Mouse (Mus musculus) limb, embryonic 12.5 days (tissue): Measurements from ENCODE around the gene Mlycd. TPM values are rescaled to one million over a fixed set of nuclear protein-coding genes. Genes with fewer than 3 reads are reported as not detected.

Source experiments
- ATAC-seq: fragments of 200-750 bp; cut with Nextera tagmentation; 2 replicates; pipeline ENCODE4 v1.8.0; 2017; ENCODE audit warnings: low read depth, moderate TSS enrichment; ENCODE audit not compliant: insufficient number of reproducible peaks, insufficient read depth, low FRiP score, low TSS enrichment
- H3K27ac ChIP-seq: fragments of 300-500 bp; sonication (generic); 2 replicates; pipeline ENCODE4 v1.5.1; 2016; ENCODE audit warnings: mild to moderate bottlenecking, moderate library complexity
- H3K27me3 ChIP-seq: fragments of 300-500 bp; sonication (generic); 2 replicates; pipeline ENCODE4 v1.6.1; 2016; ENCODE audit warnings: mild to moderate bottlenecking, moderate library complexity
- H3K36me3 ChIP-seq: fragments of 300-500 bp; sonication (generic); 2 replicates; pipeline ENCODE4 v1.6.1; 2016; ENCODE audit warnings: mild to moderate bottlenecking, moderate library complexity
- H3K4me1 ChIP-seq: fragments of 300-500 bp; sonication (generic); replicated peaks from 2 replicates; pipeline ENCODE4 v1.6.1; 2016
- H3K4me2 ChIP-seq: fragments of 300-500 bp; sonication (generic); 2 replicates; pipeline ENCODE4 v1.6.1; 2016; ENCODE audit warnings: mild to moderate bottlenecking, moderate library complexity
- H3K4me3 ChIP-seq: fragments of 300-500 bp; sonication (generic); replicated peaks from 2 replicates; pipeline ENCODE4 v1.5.1; 2016; ENCODE audit warnings: mild to moderate bottlenecking
- H3K9ac ChIP-seq: fragments of 300-500 bp; sonication (generic); replicated peaks from 2 replicates; pipeline ENCODE4 v1.6.1; 2016; ENCODE audit warnings: mild to moderate bottlenecking, moderate library complexity
- H3K9me3 ChIP-seq: fragments of 300-500 bp; sonication (generic); 2 replicates; pipeline ENCODE4 v1.6.1; 2016; ENCODE audit warnings: mild to moderate bottlenecking, moderate library complexity
- WGBS: fragments of 180-500 bp; shearing (Covaris S2); methylation state at CpG from one replicate; pipeline ENCODE4 v1.1.7; 2016; 5-methylcytosine and 5-hydroxymethylcytosine counted together
- polyA plus RNA-seq: library from polyadenylated mRNA; unstranded; fragments of >200 nt; fragmentation: Nextera tagmentation; extraction: Ambion mirVana; gene quantifications from 2 replicates; pipeline ENCODE4 v1.2.1, GENCODE M21; 2016

The Mlycd gene
- polyA plus RNA-seq, 1 experiment from 2014 or later: 10.5 TPM

DNA sequence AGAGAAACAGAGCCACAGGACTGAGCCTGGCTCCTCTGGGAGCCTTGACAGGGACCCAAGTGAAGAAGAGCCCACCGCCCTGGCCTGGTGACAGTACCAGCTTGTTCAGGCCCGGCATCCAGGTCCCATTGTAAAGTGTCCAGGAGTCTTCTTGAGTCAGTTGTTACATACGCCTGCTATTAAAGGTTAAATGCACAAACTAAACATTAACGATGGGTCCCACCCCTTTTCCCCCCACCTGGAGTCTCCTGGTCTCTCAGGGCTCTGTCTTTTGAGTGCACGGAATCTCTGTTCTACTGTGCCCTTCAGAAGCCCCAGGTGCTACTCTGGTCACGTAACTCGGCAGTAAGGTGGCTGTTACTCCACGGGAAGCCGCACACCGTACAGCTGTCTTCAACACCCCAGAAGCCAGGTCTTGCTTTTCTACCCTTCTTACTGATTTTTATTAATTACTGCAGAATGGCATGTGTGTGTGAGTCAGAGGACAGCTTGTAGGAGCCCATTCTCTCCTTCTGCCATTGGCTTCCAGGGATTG is 29.6 kb downstream of the Mlycd start:
- H3K9me3 ChIP-seq: no peaks in the 10 kb centered on the region
- H3K27me3 ChIP-seq: 0 out of 2 replicates have a peak, but pooled peaks cover 3% of the 10 kb centered on the region
- WGBS: 76% methylated on average over 10 of the region's 10 CpGs
- H3K36me3 ChIP-seq: no peaks in the 10 kb centered on the region
- no peak overlapping the region for H3K4me3 ChIP-seq
- peaks cover 12% of the 10 kb centered on the region for H3K4me1 ChIP-seq
- H3K27ac ChIP-seq: 0 out of 2 replicates have a peak overlapping the region, but pooled peaks have one; percentile 41
- no peak overlapping the region for H3K4me2 ChIP-seq
- no peak for ATAC-seq
- no peak overlapping the region for H3K9ac ChIP-seq

GRCm38 (mm10) chr8:119424740-119425139 is 30.1 kb downstream of the Mlycd start:
- Histone ChIP-seq H3K4me2 (no peak overlapping the region), H3K27ac (no peak overlapping the region), H3K4me1 (peaks cover 12% of the 10 kb centered on the region), H3K9me3 (no peaks in the 10 kb centered on the region), H3K27me3 (0 out of 2 replicates have a peak, but pooled peaks cover 3% of the 10 kb centered on the region), H3K36me3 (no peaks in the 10 kb centered on the region), H3K4me3 (no peak overlapping the region), H3K9ac (no peak overlapping the region)
- ATAC-seq: no peak
- WGBS: 78% methylated on average over 10 of the region's 10 CpGs

DNA sequence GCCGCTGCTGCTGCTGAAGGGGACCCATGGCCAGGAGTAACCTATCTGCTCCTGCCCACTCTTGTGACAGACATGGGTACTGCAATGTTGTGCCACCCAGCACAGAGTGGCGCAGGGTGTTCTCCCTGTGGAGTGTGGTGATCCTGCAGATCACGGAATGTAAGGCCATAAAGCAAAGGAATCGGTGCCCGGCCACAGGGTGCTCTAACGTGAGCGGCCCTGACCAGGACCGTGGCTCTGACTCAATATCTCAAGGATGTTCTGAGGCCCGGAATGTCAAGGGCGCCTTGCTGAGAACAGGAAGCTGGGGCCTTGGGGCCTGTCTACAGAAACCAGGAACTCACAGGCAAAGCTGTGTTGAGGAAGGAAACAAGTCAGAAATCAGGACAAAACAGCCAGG is 30.9 kb downstream of the Mlycd start:
- peaks cover 12% of the 10 kb centered on the region for H3K4me1 ChIP-seq
- no peaks in the 10 kb centered on the region for H3K9me3 ChIP-seq
- 84% methylated on average over 10 of the region's 10 CpGs for WGBS
- no peak overlapping the region for H3K4me3 ChIP-seq
- H3K9ac ChIP-seq: no peak overlapping the region
- peak overlapping the region; percentile 29; the same call in 1 of the 2 replicates for H3K27ac ChIP-seq
- no peaks in the 10 kb centered on the region for H3K36me3 ChIP-seq
- 0 out of 2 replicates have a peak, but pooled peaks cover 3% of the 10 kb centered on the region for H3K27me3 ChIP-seq
- no peak overlapping the region for H3K4me2 ChIP-seq
- ATAC-seq: no peak

- H3K9ac ChIP-seq: no peak overlapping the region; the same call in 1 of the 2 replicates
- peaks cover 12% of the 10 kb centered on the region for H3K4me1 ChIP-seq
- H3K27ac ChIP-seq: peak overlapping the region; percentile 29; the same call in 1 of the 2 replicates
- no peaks in the 10 kb centered on the region for H3K9me3 ChIP-seq
- H3K27me3 ChIP-seq: 0 out of 2 replicates have a peak, but pooled peaks cover 3% of the 10 kb centered on the region
- H3K4me3 ChIP-seq: no peak overlapping the region
- no peak overlapping the region for H3K4me2 ChIP-seq
- no peak for ATAC-seq
- whole genome bisulfite sequencing: 85% methylated on average over 6 of the region's 6 CpGs
- no peaks in the 10 kb centered on the region for H3K36me3 ChIP-seq
Observed at GRCm38 (mm10) chr8:119426069-119426735, 31.5 kb downstream of the Mlycd start.

DNA sequence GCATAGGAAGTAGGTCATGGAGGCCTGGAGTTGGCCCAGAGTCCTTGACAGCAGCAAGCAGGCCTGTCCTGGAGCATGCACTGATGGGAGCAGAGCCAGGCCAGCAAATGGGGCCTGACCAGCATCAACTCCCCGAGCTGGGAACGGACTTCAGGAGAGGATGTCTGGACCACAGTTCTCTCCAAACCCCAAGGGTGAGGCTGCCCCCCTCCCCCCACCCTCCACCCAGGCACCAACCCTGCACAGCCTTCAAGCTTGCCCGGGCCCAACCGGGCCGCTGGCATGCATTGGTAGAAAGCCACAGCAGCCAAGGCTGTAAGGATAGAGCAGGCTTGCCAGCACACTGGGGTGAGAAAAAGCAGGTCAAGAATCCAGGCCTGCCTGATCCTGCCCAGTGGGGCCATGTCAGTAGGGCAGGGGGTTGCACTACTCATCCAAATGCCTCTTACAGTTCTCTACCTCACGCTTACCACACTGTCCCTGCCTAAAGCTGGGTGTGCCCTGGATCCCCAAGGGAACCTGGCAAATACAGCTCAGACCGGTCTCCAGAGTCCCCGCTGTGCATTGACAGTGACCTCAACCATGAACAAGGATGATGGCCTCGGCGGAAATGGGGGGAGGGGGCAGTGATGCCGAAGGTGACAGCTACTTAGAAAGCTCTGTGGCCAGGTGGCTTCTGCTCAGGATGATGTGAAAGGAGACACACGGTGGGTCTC is 33.1 kb downstream of the Mlycd start:
- no peaks in the 10 kb centered on the region for H3K9me3 ChIP-seq
- H3K27ac ChIP-seq: no peak overlapping the region
- H3K4me1 ChIP-seq: peaks cover 12% of the 10 kb centered on the region
- 73% methylated on average over 12 of the region's 12 CpGs for WGBS
- H3K4me3 ChIP-seq: no peak overlapping the region
- no peaks in the 10 kb centered on the region for H3K27me3 ChIP-seq
- no peak for ATAC-seq
- no peak overlapping the region for H3K4me2 ChIP-seq
- no peaks in the 10 kb centered on the region for H3K36me3 ChIP-seq
- H3K9ac ChIP-seq: no peak overlapping the region

GRCm38 (mm10) chr8:119428350-119428740 is 33.7 kb downstream of the Mlycd start:
- H3K4me1 ChIP-seq: peaks cover 12% of the 10 kb centered on the region
- H3K4me2 ChIP-seq: no peak overlapping the region
- ATAC-seq: no peak
- no peaks in the 10 kb centered on the region for H3K9me3 ChIP-seq
- no peak overlapping the region for H3K9ac ChIP-seq
- H3K27ac ChIP-seq: no peak overlapping the region
- H3K4me3 ChIP-seq: no peak overlapping the region
- no peaks in the 10 kb centered on the region for H3K27me3 ChIP-seq
- 67% methylated on average over 7 of the region's 7 CpGs for WGBS
- no peaks in the 10 kb centered on the region for H3K36me3 ChIP-seq

GRCm38 (mm10) chr8:119428766-119429327 is 34.2 kb downstream of the Mlycd start:
- Histone ChIP-seq H3K9me3 (no peaks in the 10 kb centered on the region), H3K27ac (no peak overlapping the region), H3K9ac (no peak overlapping the region; the same call in 1 of the 2 replicates), H3K27me3 (no peaks in the 10 kb centered on the region), H3K4me1 (peaks cover 8% of the 10 kb centered on the region), H3K4me3 (no peak overlapping the region), H3K36me3 (no peaks in the 10 kb centered on the region), H3K4me2 (no peak overlapping the region)
- 79% methylated on average over 5 of the region's 5 CpGs for WGBS
- no peak for ATAC-seq

DNA sequence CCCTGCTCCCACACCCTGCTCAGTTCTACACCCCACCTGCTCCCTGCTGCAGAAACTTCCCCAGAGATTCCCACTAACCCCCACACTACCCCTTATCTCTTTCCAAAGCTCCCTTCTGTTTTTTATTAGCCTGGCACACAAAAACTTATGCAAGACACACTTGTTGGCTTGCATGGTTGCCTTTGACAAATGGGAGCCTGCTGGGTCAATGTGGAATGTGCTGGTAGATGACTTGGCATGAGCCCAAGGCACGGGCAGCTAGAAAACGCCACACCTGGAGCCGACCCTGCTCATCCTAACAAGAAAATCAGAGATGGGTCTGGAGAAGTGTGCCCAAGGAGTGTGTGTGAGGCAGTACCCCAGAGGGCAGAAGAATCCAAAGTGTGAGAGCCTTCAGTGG is 34.9 kb downstream of the Mlycd start:
- Histone ChIP-seq H3K9me3 (no peaks in the 10 kb centered on the region), H3K9ac (no peak overlapping the region), H3K27me3 (no peaks in the 10 kb centered on the region), H3K4me3 (no peak overlapping the region), H3K4me1 (0 out of 2 replicates have a peak, but pooled peaks cover 2% of the 10 kb centered on the region), H3K4me2 (no peak overlapping the region), H3K36me3 (no peaks in the 10 kb centered on the region), H3K27ac (no peak overlapping the region)
- no peak for ATAC-seq
- 81% methylated on average over 3 of the region's 3 CpGs for WGBS

DNA sequence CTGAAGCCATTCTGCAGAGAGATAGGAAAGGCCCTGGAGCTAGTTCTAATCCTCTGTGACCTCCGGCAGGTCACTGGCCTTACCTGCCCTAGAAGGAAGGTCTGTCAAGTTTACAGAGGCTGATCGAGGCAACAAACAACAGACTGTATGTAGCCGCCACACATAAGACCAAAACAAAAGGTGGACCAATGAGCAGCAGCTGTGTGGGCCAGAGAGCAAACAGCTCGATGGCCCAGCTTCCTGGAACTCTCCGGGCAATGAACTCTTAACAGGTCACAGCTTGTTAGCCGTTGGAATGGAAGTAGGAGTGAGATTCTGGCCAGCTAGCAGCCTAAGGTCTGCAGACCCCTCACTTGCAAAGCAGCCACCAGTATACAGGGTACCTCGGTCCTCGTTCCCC is 35.6 kb downstream of the Mlycd start:
- Histone ChIP-seq H3K9me3 (no peaks in the 10 kb centered on the region), H3K4me3 (no peak overlapping the region), H3K36me3 (no peaks in the 10 kb centered on the region), H3K4me2 (no peak overlapping the region), H3K9ac (no peak overlapping the region), H3K4me1 (no peaks in the 10 kb centered on the region), H3K27ac (no peak overlapping the region), H3K27me3 (no peaks in the 10 kb centered on the region)
- no peak for ATAC-seq
- 64% methylated on average over 8 of the region's 8 CpGs for WGBS

GRCm38 (mm10) chr8:119430690-119431089 is 36.0 kb downstream of the Mlycd start:
- H3K4me3 ChIP-seq: no peak overlapping the region
- 88% methylated on average over 7 of the region's 7 CpGs for WGBS
- H3K27me3 ChIP-seq: no peaks in the 10 kb centered on the region
- no peak overlapping the region for H3K4me2 ChIP-seq
- H3K4me1 ChIP-seq: no peaks in the 10 kb centered on the region
- ATAC-seq: no peak
- no peak overlapping the region for H3K9ac ChIP-seq
- H3K9me3 ChIP-seq: no peaks in the 10 kb centered on the region
- H3K36me3 ChIP-seq: no peaks in the 10 kb centered on the region
- H3K27ac ChIP-seq: no peak overlapping the region

- Histone ChIP-seq H3K9me3 (no peaks in the 10 kb centered on the region), H3K36me3 (no peaks in the 10 kb centered on the region), H3K4me1 (peaks cover 7% of the 10 kb centered on the region; the same call in 1 of the 2 replicates), H3K4me2 (no peak overlapping the region), H3K27me3 (no peaks in the 10 kb centered on the region), H3K27ac (no peak overlapping the region), H3K9ac (no peak overlapping the region), H3K4me3 (no peak overlapping the region)
- WGBS: 73% methylated on average over 3 of the region's 3 CpGs
- ATAC-seq: no peak
Observed at GRCm38 (mm10) chr8:119432372-119432771, 37.7 kb downstream of the Mlycd start.
